Mouse (Mus musculus): Measurements from ENCODE around the gene Arfip2. TPM values are rescaled to one million over a fixed set of nuclear protein-coding genes. Genes with fewer than 3 reads are reported as not detected.

Gene Arfip2
- polyA plus RNA-seq, 2 experiments: 106 to 181 TPM

DNA sequence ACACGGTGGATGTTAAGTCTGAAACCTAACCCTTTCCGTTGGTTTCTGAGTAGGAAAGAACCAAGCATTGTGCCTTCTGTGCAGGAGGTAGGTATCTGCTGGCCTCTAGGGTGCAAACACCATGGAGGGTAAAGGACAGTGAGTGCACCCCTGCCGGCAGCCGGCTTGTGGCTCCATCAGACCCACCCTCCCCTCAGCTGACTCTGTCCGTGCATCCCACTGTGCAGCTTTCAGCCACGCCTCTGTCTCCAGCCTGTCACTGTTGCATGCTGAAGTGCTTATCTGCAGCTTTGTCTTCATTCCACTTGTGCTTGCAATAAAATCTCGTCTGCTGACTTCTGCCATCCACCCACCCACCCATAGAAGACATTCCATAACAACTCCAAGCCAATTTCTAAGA, 50.1 kb downstream of the Arfip2 start:
- no peak for TF ChIP-seq POLR2A (IDR thresholded peaks at IDR 0.05; ENCODE audit: borderline replicate concordance, extremely low read depth, insufficient read depth, insufficient read length)
- no peaks in the 10 kb centered on the region for H3K27me3 ChIP-seq (ENCODE audit: control insufficient read depth, insufficient read depth, low read length)
- ATAC-seq (ENCODE audit: low FRiP score, low read depth): no peak
- no peak overlapping the region for H3K27ac ChIP-seq (replicated peaks; ENCODE audit: low read depth, low read length)
- DNase-seq (ENCODE audit: low spot score): no peak
- H3K4me2 ChIP-seq (replicated peaks; ENCODE audit: low read depth, low read length, severe bottlenecking): no peak overlapping the region
- WGBS: 26% methylated on average over 7 of the region's 7 CpGs
- H3K4me3 ChIP-seq (replicated peaks; ENCODE audit: low read length): no peak overlapping the region
- H3K9ac ChIP-seq (ENCODE audit: low read depth, low read length, severe bottlenecking): no peak overlapping the region
- H3K36me3 ChIP-seq (ENCODE audit: control insufficient read depth, insufficient read depth, low read length): no peaks in the 10 kb centered on the region
- no peaks in the 10 kb centered on the region for H3K4me1 ChIP-seq (ENCODE audit: control insufficient read depth, insufficient read depth, low read length)
- H3K9me3 ChIP-seq (ENCODE audit: control insufficient read depth, low read length): no peaks in the 10 kb centered on the region

- DNase-seq (ENCODE audit: low spot score) (no peak), ATAC-seq (ENCODE audit: low FRiP score, low read depth) (no peak)
- Histone ChIP-seq H3K9me3 (ENCODE audit: control insufficient read depth, low read length) (no peaks in the 10 kb centered on the region), H3K36me3 (ENCODE audit: control insufficient read depth, insufficient read depth, low read length) (no peaks in the 10 kb centered on the region), H3K4me1 (ENCODE audit: control insufficient read depth, insufficient read depth, low read length) (no peaks in the 10 kb centered on the region), H3K27ac (replicated peaks; ENCODE audit: low read depth, low read length) (no peak overlapping the region), H3K27me3 (ENCODE audit: control insufficient read depth, insufficient read depth, low read length) (no peaks in the 10 kb centered on the region), H3K4me3 (replicated peaks; ENCODE audit: low read length) (no peak overlapping the region), H3K9ac (ENCODE audit: low read depth, low read length, severe bottlenecking) (no peak overlapping the region), H3K4me2 (replicated peaks; ENCODE audit: low read depth, low read length, severe bottlenecking) (no peak overlapping the region)
- WGBS: 76% methylated on average over 9 of the region's 9 CpGs
- no peak for TF ChIP-seq POLR2A (IDR thresholded peaks at IDR 0.05; ENCODE audit: borderline replicate concordance, extremely low read depth, insufficient read depth, insufficient read length)
Measured at GRCm38 (mm10) chr7:105588325-105588912, 51.8 kb downstream of the Arfip2 start.

Other genes starting within 250 kb of the Arfip2 start
- gene Fam160a2, start 240.4 kb downstream of the Arfip2 start, polyA plus RNA-seq (2012; rRNA removed): 45.7 and 58.7 TPM in 2 replicates
- 39.3 and 41.2 TPM in 2 replicates for gene Fam160a2, start 240.4 kb downstream of the Arfip2 start, polyA plus RNA-seq (2014; fragmentation: Nextera tagmentation; extraction: Ambion mirVana)
- gene Cnga4, start 235.8 kb downstream of the Arfip2 start, polyA plus RNA-seq (2012; rRNA removed): 0.05 and 0.06 TPM in 2 replicates
- 0.12 TPM in 1 of 2 replicates, not detected in the other for gene Cnga4, start 235.8 kb downstream of the Arfip2 start, polyA plus RNA-seq (2014; fragmentation: Nextera tagmentation; extraction: Ambion mirVana)
- 0.03 TPM in 1 of 2 replicates, not detected in the other for gene Cckbr, start 214.7 kb downstream of the Arfip2 start, polyA plus RNA-seq (2012; rRNA removed)
- not detected in 2 replicates for gene Cckbr, start 214.7 kb downstream of the Arfip2 start, polyA plus RNA-seq (2014; fragmentation: Nextera tagmentation; extraction: Ambion mirVana)
- gene Cavin3, start 158.1 kb downstream of the Arfip2 start, polyA plus RNA-seq (2012; rRNA removed): 60.5 and 65.0 TPM in 2 replicates
- 104 and 113 TPM in 2 replicates for gene Cavin3, start 158.1 kb downstream of the Arfip2 start, polyA plus RNA-seq (2014; fragmentation: Nextera tagmentation; extraction: Ambion mirVana)
- gene Smpd1, start 86.1 kb downstream of the Arfip2 start, polyA plus RNA-seq (2012; rRNA removed): 33.7 and 45.5 TPM in 2 replicates
- gene Smpd1, start 86.1 kb downstream of the Arfip2 start, polyA plus RNA-seq (2014; fragmentation: Nextera tagmentation; extraction: Ambion mirVana): 49.5 and 52.3 TPM in 2 replicates
- gene Apbb1, start 58.8 kb downstream of the Arfip2 start, polyA plus RNA-seq (2012; rRNA removed): 55.1 and 80.3 TPM in 2 replicates
- gene Apbb1, start 58.8 kb downstream of the Arfip2 start, polyA plus RNA-seq (2014; fragmentation: Nextera tagmentation; extraction: Ambion mirVana): 30.3 and 34.5 TPM in 2 replicates
- 0.96 and 1.1 TPM in 2 replicates for gene Hpx, start 40.3 kb downstream of the Arfip2 start, polyA plus RNA-seq (2012; rRNA removed)
- gene Hpx, start 40.3 kb downstream of the Arfip2 start, polyA plus RNA-seq (2014; fragmentation: Nextera tagmentation; extraction: Ambion mirVana): 0.26 TPM in 1 of 2 replicates, not detected in the other
- 68.3 and 77.4 TPM in 2 replicates for gene Trim3, start 6.8 kb downstream of the Arfip2 start, polyA plus RNA-seq (2012; rRNA removed)
- 35.1 and 37.0 TPM in 2 replicates for gene Trim3, start 6.8 kb downstream of the Arfip2 start, polyA plus RNA-seq (2014; fragmentation: Nextera tagmentation; extraction: Ambion mirVana)
- 136 and 176 TPM in 2 replicates for gene Timm10b, start 360 bp downstream of the Arfip2 start, polyA plus RNA-seq (2012; rRNA removed)
- 176 and 202 TPM in 2 replicates for gene Timm10b, start 360 bp downstream of the Arfip2 start, polyA plus RNA-seq (2014; fragmentation: Nextera tagmentation; extraction: Ambion mirVana)
- 173 and 186 TPM in 2 replicates for gene Gm45799, start 136 bp upstream of the Arfip2 start, polyA plus RNA-seq (2012; rRNA removed)
- gene Gm45799, start 136 bp upstream of the Arfip2 start, polyA plus RNA-seq (2014; fragmentation: Nextera tagmentation; extraction: Ambion mirVana): 37.8 and 40.4 TPM in 2 replicates
- 10.9 and 12.1 TPM in 2 replicates for gene Dnhd1, start 10.4 kb upstream of the Arfip2 start, polyA plus RNA-seq (2012; rRNA removed)
- 1.4 and 1.8 TPM in 2 replicates for gene Dnhd1, start 10.4 kb upstream of the Arfip2 start, polyA plus RNA-seq (2014; fragmentation: Nextera tagmentation; extraction: Ambion mirVana)
- 317 and 333 TPM in 2 replicates for gene Ilk, start 96.2 kb upstream of the Arfip2 start, polyA plus RNA-seq (2012; rRNA removed)
- 353 and 358 TPM in 2 replicates for gene Ilk, start 96.2 kb upstream of the Arfip2 start, polyA plus RNA-seq (2014; fragmentation: Nextera tagmentation; extraction: Ambion mirVana)
- 23.9 and 27.6 TPM in 2 replicates for gene Rrp8, start 97.0 kb upstream of the Arfip2 start, polyA plus RNA-seq (2012; rRNA removed)
- 31.0 and 34.6 TPM in 2 replicates for gene Rrp8, start 97.0 kb upstream of the Arfip2 start, polyA plus RNA-seq (2014; fragmentation: Nextera tagmentation; extraction: Ambion mirVana)
- gene Taf10, start 103.9 kb upstream of the Arfip2 start, polyA plus RNA-seq (2012; rRNA removed): 251 and 282 TPM in 2 replicates
- gene Taf10, start 103.9 kb upstream of the Arfip2 start, polyA plus RNA-seq (2014; fragmentation: Nextera tagmentation; extraction: Ambion mirVana): 155 and 163 TPM in 2 replicates
- 58.5 and 79.8 TPM in 2 replicates for gene Tpp1, start 111.8 kb upstream of the Arfip2 start, polyA plus RNA-seq (2012; rRNA removed)
- 64.8 and 64.9 TPM in 2 replicates for gene Tpp1, start 111.8 kb upstream of the Arfip2 start, polyA plus RNA-seq (2014; fragmentation: Nextera tagmentation; extraction: Ambion mirVana)
- 48.6 and 72.0 TPM in 2 replicates for gene Dchs1, start 147.2 kb upstream of the Arfip2 start, polyA plus RNA-seq (2012; rRNA removed)
- gene Dchs1, start 147.2 kb upstream of the Arfip2 start, polyA plus RNA-seq (2014; fragmentation: Nextera tagmentation; extraction: Ambion mirVana): 28.5 and 34.7 TPM in 2 replicates
- 247 and 307 TPM in 2 replicates for gene Mrpl17, start 170.7 kb upstream of the Arfip2 start, polyA plus RNA-seq (2012; rRNA removed)
- gene Mrpl17, start 170.7 kb upstream of the Arfip2 start, polyA plus RNA-seq (2014; fragmentation: Nextera tagmentation; extraction: Ambion mirVana): 315 and 337 TPM in 2 replicates

Measured in limb, embryonic 14.5 days (tissue).